Comparison of ENCODE assay signal across 8 mouse cellular contexts in the genomic region with DNA sequence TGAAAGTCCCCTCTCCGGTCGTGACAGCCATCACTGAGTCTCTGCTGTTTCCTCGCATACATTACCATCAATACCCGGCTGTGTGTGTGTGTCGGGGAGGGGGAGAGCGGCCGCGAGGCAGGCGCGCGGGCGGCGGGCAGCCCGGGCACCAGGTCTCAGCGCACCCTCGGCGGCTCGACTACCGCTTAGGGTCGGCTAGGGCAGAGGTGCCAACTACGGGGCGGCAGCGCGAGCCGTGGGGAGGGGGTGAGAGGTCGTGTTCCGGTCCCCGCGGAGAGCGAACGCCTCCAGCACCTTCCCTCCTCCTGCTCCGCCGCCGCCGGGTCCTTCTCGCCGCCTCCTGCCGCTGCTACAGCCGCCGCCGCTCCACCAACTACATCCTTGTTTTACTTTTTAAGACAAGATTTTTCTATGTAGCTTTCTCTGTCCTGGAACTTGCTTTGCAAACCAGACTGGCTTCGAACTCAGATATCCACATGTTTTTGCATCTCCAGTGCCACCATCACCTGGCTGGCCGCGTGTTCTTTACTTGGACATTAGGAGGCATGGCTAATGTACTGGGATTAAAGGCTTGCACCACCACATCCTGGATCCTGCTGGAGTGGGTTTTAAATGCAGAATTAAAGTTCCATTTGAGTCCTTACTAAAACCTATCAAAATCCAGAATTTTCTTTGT. TPM values are rescaled to one million over a fixed set of nuclear protein-coding genes. Genes with fewer than 3 reads are reported as not detected.
DNase-seq lines count a peak whose midpoint lies in the region; ATAC-seq and TF ChIP-seq lines count a peak whose summit lies in the region.

No protein-coding gene starts in this region.

- peak overlapping the region; percentile 71 for H3K4me2 ChIP-seq in heart, embryonic 16.5 days (ENCODE audit: low read depth, low read length)
- peak overlapping the region; percentile 67 for H3K4me2 ChIP-seq in hindbrain, embryonic 12.5 days (replicated peaks)

- no peak for TF ChIP-seq POLR2A in bone marrow macrophage, adult 2 months (IDR thresholded peaks at IDR 0.05; ENCODE audit: borderline replicate concordance, low read depth, low read length)

- H3K9ac ChIP-seq in heart, embryonic 16.5 days (ENCODE audit: low read length), result peak overlapping the region; percentile 33; the same call in 1 of the 2 replicates
- H3K9ac ChIP-seq in hindbrain, embryonic 12.5 days, result peak overlapping the region; percentile 61

- peaks cover 6% of the 10 kb centered on the region for H3K4me1 ChIP-seq in heart, embryonic 16.5 days (ENCODE audit: control insufficient read depth, insufficient read depth, low read length)
- peaks cover 31% of the 10 kb centered on the region for H3K4me1 ChIP-seq in bone marrow macrophage, adult 2 months (ENCODE audit: control insufficient read depth, insufficient read depth, low read length)
- H3K4me1 ChIP-seq in hindbrain, embryonic 12.5 days, result peaks cover 8% of the 10 kb centered on the region

- DNase-seq in heart, postnatal 36 days, result no peak
- DNase-seq in c-Kit-positive CD71-positive TER-119-positive erythroid progenitor cells, embryonic 14.5 days (ENCODE audit: low spot score), result no peak
- no peak for DNase-seq in cerebellum, postnatal 4 days (ENCODE audit: low spot score in 2 of 2)
- no peak for DNase-seq in right cerebral cortex, postnatal 25 days

- ATAC-seq in heart, embryonic 16.5 days (replicated peaks; ENCODE audit: extremely low read depth, insufficient read depth, low FRiP score), result 0 out of 2 replicates have a peak, but pooled peaks have one; percentile 23
- peak; percentile 42; the same call in 1 of the 2 replicates for ATAC-seq in hindbrain, embryonic 12.5 days (ENCODE audit: low FRiP score)
- ATAC-seq in megakaryocyte-erythroid progenitor cell, adult 5-6 weeks (replicated peaks; ENCODE audit: low FRiP score, low TSS enrichment, poor library complexity, severe bottlenecking), result peak; percentile 90

- H3K27ac ChIP-seq in heart, embryonic 16.5 days (ENCODE audit: low read length), result no peak overlapping the region
- H3K27ac ChIP-seq in bone marrow macrophage, adult 2 months (ENCODE audit: insufficient read depth, low read depth, low read length), result no peak overlapping the region
- H3K27ac ChIP-seq in hindbrain, embryonic 12.5 days, result no peak overlapping the region

- H3K36me3 ChIP-seq in heart, embryonic 16.5 days (ENCODE audit: control insufficient read depth, insufficient read depth), result no peaks in the 10 kb centered on the region
- H3K36me3 ChIP-seq in hindbrain, embryonic 12.5 days, result no peaks in the 10 kb centered on the region

- H3K9me3 ChIP-seq in heart, embryonic 16.5 days (replicated peaks; ENCODE audit: control insufficient read depth, low read length), result no peaks in the 10 kb centered on the region
- no peaks in the 10 kb centered on the region for H3K9me3 ChIP-seq in hindbrain, embryonic 12.5 days (replicated peaks)

- no peak for TF ChIP-seq CTCF in bone marrow macrophage, adult 2 months (IDR thresholded peaks at IDR 0.05; ENCODE audit: low read depth, low read length)

- intact Hi-C loops in heart, postnatal 36 days (cut with DNase I), result loop anchor here (5.0 kb wide), 2 partner anchors 142 to 203 kb away; no protein-coding TSS in a partner anchor

- 1% methylated on average over 40 of the region's 44 CpGs for WGBS in heart, embryonic 16.5 days
- under 1% methylated on average over 37 of the region's 44 CpGs for WGBS in hindbrain, embryonic 12.5 days

- peak overlapping the region; percentile 48 for H3K4me3 ChIP-seq in heart, embryonic 16.5 days (ENCODE audit: low read length)
- peak overlapping the region; percentile 29 for H3K4me3 ChIP-seq in bone marrow macrophage, adult 2 months (ENCODE audit: insufficient read depth, low read length)
- peak overlapping the region; percentile 42 for H3K4me3 ChIP-seq in hindbrain, embryonic 12.5 days

- H3K27me3 ChIP-seq in heart, embryonic 16.5 days (ENCODE audit: control insufficient read depth, insufficient read depth, low read length), result peaks cover 8% of the 10 kb centered on the region; the same call in 1 of the 2 replicates
- H3K27me3 ChIP-seq in hindbrain, embryonic 12.5 days, result peaks cover 12% of the 10 kb centered on the region

RNA-seq across cellular contexts. Expression of a gene that starts 10.6 kb away (rescaled TPM):
- polyA plus RNA-seq in heart, embryonic 16.5 days (2015; fragmentation: Nextera tagmentation; extraction: Ambion mirVana), result 0.64 and 0.95 TPM in 2 replicates
- total RNA-seq in heart, postnatal 36 days (2021), result not detected
- polyA plus RNA-seq in bone marrow macrophage, adult 2 months (2012; ENCODE audit: insufficient read depth, insufficient read length, missing spikeins), result not detected in 2 replicates
- polyA plus RNA-seq in hindbrain, embryonic 12.5 days (2016; fragmentation: Nextera tagmentation; extraction: Ambion mirVana), result 5.3 and 6.3 TPM in 2 replicates
- total RNA-seq in megakaryocyte-erythroid progenitor cell, adult 5-6 weeks (2014; fragmentation: Nextera tagmentation), result 0.27 TPM in 1 of 2 replicates, not detected in the other
- total RNA-seq in megakaryocyte-erythroid progenitor cell, adult 5-6 weeks (2017), result not detected in 2 replicates

RNA-seq across cellular contexts. Expression of a gene that starts 18.2 kb away (rescaled TPM):
- 2.2 and 2.8 TPM in 2 replicates for polyA plus RNA-seq in heart, embryonic 16.5 days (2015; fragmentation: Nextera tagmentation; extraction: Ambion mirVana)
- 1 to 10 TPM; 2.9 to 3.3 TPM for total RNA-seq in heart, postnatal 36 days (2021)
- polyA plus RNA-seq in bone marrow macrophage, adult 2 months (2012; ENCODE audit: insufficient read depth, insufficient read length, missing spikeins), result 0.81 and 0.83 TPM in 2 replicates
- 103 and 105 TPM in 2 replicates for polyA plus RNA-seq in hindbrain, embryonic 12.5 days (2016; fragmentation: Nextera tagmentation; extraction: Ambion mirVana)
- total RNA-seq in megakaryocyte-erythroid progenitor cell, adult 5-6 weeks (2014; fragmentation: Nextera tagmentation), result not detected in 2 replicates
- total RNA-seq in megakaryocyte-erythroid progenitor cell, adult 5-6 weeks (2017), result not detected in 2 replicates

Comparison
In these comparisons a context has a peak if more than half of its experiments do, and no peak if none do; other contexts are left out.
1. ATAC-seq: peak in every context shown above with its lines; median percentile 90 in megakaryocyte-erythroid progenitor cell, adult 5-6 weeks; 42 in hindbrain, embryonic 12.5 days; 23 in heart, embryonic 16.5 days.
2. RNA of a gene that starts 18.2 kb away (polyA plus RNA-seq): 103 to 105 TPM in hindbrain, embryonic 12.5 days; 2.2 to 2.8 TPM in heart, embryonic 16.5 days and 0.81 to 0.83 TPM in bone marrow macrophage, adult 2 months; every median in the first group is over 10 times any median in the second.
3. Peak in every context shown above with its lines, with median percentiles within 50 percentile points of each other: H3K4me3 ChIP-seq.